Mouse (Mus musculus) liver, postnatal 0 days (tissue): ENCODE results near the gene Tchh. TPM values are rescaled to one million over a fixed set of nuclear protein-coding genes. Genes with fewer than 3 reads are reported as not detected.

Experiments used
- ATAC-seq: fragments of 200-750 bp; cut with Nextera tagmentation; 2 replicates; pipeline ENCODE4 v1.8.0; 2017; ENCODE audit warnings: mild to moderate bottlenecking, moderate library complexity
- DNase-seq: peaks from one replicate; pipeline ENCODE4 v3.0.0-alpha.2; 2016
- H3K27ac ChIP-seq: fragments of 300-500 bp; sonication (generic); 2 replicates; pipeline ENCODE4 v1.5.1; 2014; ENCODE audit warnings: antibody characterized with exemption, moderate library complexity, mild to moderate bottlenecking, low read depth
- H3K27me3 ChIP-seq: fragments of 300-500 bp; sonication (generic); 2 replicates; pipeline ENCODE4 v1.6.1; 2014; ENCODE audit warnings: low read length, control low read depth, mixed read lengths; ENCODE audit not compliant: insufficient read depth
- H3K36me3 ChIP-seq: fragments of 300-500 bp; sonication (generic); replicated peaks from 2 replicates; pipeline ENCODE4 v1.6.1; 2014; ENCODE audit warnings: mild to moderate bottlenecking, control low read depth, low read length, moderate library complexity, mixed read lengths; ENCODE audit not compliant: insufficient read depth
- H3K4me1 ChIP-seq: fragments of 300-500 bp; sonication (generic); 2 replicates; pipeline ENCODE4 v1.6.1; 2014; ENCODE audit warnings: antibody characterized with exemption, mild to moderate bottlenecking, control low read depth; ENCODE audit not compliant: insufficient read depth
- H3K4me2 ChIP-seq: fragments of 300-500 bp; sonication (generic); 2 replicates; pipeline ENCODE4 v1.6.1; 2014; ENCODE audit warnings: low read depth, mild to moderate bottlenecking, low read length, moderate library complexity, mixed read lengths
- H3K4me3 ChIP-seq: fragments of 300-500 bp; sonication (generic); 2 replicates; pipeline ENCODE4 v1.5.1; 2014; ENCODE audit warnings: low read depth, low read length
- H3K9ac ChIP-seq: fragments of 300-500 bp; sonication (generic); replicated peaks from 2 replicates; pipeline ENCODE4 v1.6.1; 2014; ENCODE audit warnings: mild to moderate bottlenecking, moderate library complexity
- H3K9me3 ChIP-seq: fragments of 300-500 bp; sonication (generic); 2 replicates; pipeline ENCODE4 v1.6.1; 2016; ENCODE audit warnings: mild to moderate bottlenecking, control low read depth, low read length, mixed read lengths
- CTCF ChIP-seq: sonication (generic); IDR thresholded peaks from 2 replicates; pipeline ENCODE4 v1.5.1; 2016; ENCODE audit warnings: antibody characterized with exemption, low read depth
- EP300 ChIP-seq: IDR thresholded peaks from 2 replicates; pipeline ENCODE4 v1.6.1; 2016; ENCODE audit warnings: antibody characterized with exemption, low read depth, mild to moderate bottlenecking
- WGBS: fragments of 180-500 bp; shearing (Covaris S2); extraction: QIAGEN DNeasy Blood & Tissue Kit; methylation state at CpG from one replicate; pipeline ENCODE4 v1.1.7; 2014; ENCODE audit not compliant: insufficient replicate concordance; 5-methylcytosine and 5-hydroxymethylcytosine counted together
- polyA plus RNA-seq: library from polyadenylated mRNA; unstranded; fragments of >200 nt; fragmentation: Nextera tagmentation; extraction: Ambion mirVana; gene quantifications from 2 replicates; pipeline ENCODE4 v1.2.1, GENCODE M21; 2015

The Tchh gene
- 0.06 TPM in 2 replicates for polyA plus RNA-seq

DNA sequence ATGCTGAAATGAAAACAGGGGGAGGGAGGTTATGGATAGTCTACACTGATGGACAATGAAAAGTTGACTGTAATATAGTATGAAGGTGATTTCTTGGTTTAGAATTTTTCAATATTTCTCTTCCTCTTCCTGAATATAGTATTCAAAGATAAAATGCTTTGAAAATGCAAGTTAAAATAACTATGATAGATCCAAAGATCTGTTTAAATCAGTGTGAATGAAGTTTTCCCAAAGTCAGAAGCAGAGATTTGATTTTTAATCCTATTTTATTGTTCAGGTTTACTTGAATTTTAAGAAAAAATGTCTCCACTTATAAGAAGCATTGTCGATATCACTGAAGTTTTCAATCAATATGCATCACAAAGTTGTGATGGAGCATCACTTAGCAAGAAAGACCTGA lies at the start of gene Tchh:
Gene Tchh (plus strand): TSS at position 301 of the 400 bp plus-strand sequence.
- no peak within 1 kb of the TSS for H3K9ac ChIP-seq
- peaks cover 19% of the 10 kb centered on the region for H3K4me1 ChIP-seq
- H3K4me3 ChIP-seq: 0 out of 2 replicates have a peak within 1 kb of the TSS, but pooled peaks have one; percentile 51
- peaks cover 49% of the 10 kb centered on the region for H3K27me3 ChIP-seq
- no peak for ATAC-seq
- DNase-seq: no peak
- H3K27ac ChIP-seq: no peak within 1 kb of the TSS
- 76% methylated on average over 1 of the region's 1 CpGs for WGBS
- TF ChIP-seq EP300 (no peak), CTCF (no peak)
- no peaks in the 10 kb centered on the region for H3K36me3 ChIP-seq
- no peaks in the 10 kb centered on the region for H3K9me3 ChIP-seq
- H3K4me2 ChIP-seq: no peak within 1 kb of the TSS

DNA sequence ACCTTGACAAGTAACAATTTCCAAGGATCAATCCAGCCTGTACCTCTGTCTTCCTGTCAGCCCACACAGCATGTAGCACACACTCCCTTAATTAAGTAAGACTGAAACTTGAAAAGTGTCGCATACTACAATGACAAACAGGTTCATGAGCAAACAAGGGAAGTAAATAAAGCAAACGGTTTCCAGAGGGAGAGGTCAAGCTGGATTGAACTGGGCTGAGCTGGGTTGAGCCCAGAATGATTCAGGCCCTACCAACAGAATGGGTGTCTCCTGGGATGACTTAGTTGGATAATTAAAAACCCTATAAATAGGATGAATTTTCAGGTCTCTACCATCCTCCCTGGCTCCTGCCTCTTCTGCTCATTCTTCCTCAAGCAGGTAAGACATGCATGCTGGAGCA lies 48.8 kb upstream of the Tchh start, which contains the start of gene Rptn:
Gene Rptn (plus strand): TSS at position 334 of the 400 bp plus-strand sequence.
- no peaks in the 10 kb centered on the region for H3K27me3 ChIP-seq
- WGBS: 40% methylated on average over 2 of the region's 2 CpGs
- DNase-seq (no peak), ATAC-seq (peak; percentile 17; the same call in 1 of the 2 replicates)
- no peaks in the 10 kb centered on the region for H3K36me3 ChIP-seq
- no peak within 1 kb of the TSS for H3K4me2 ChIP-seq
- no peaks in the 10 kb centered on the region; the same call in 1 of the 2 replicates for H3K4me1 ChIP-seq
- H3K9ac ChIP-seq: no peak within 1 kb of the TSS
- no peaks in the 10 kb centered on the region for H3K9me3 ChIP-seq
- no peak within 1 kb of the TSS for H3K27ac ChIP-seq
- H3K4me3 ChIP-seq: no peak within 1 kb of the TSS
- TF ChIP-seq EP300: no peak
- no peak for TF ChIP-seq CTCF

DNA sequence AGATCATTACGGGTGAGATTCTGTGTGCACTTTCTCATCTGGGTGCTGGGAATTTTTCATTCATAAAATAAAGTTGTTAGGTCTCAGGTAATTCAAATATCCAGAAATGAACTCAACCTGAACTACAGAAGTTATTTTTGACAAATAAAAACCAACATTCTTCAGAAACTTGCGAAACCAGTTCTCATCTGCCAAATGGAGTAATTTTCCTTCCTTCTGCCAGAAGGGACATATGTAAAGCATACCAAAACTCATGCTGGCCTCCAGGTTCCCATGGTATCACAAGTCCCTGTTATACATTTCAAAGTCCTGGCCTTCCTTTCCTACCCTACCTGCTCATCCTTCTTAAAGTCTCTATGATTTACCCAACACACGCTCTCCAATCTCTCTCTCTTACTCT lies 38.2 kb upstream of the Tchh start:
- Histone ChIP-seq H3K4me3 (no peak overlapping the region), H3K4me1 (no peaks in the 10 kb centered on the region), H3K9me3 (no peaks in the 10 kb centered on the region), H3K9ac (no peak overlapping the region), H3K27ac (no peak overlapping the region), H3K27me3 (no peaks in the 10 kb centered on the region), H3K4me2 (no peak overlapping the region), H3K36me3 (no peaks in the 10 kb centered on the region)
- no peak for TF ChIP-seq CTCF
- no peak for TF ChIP-seq EP300
- WGBS: 83% methylated on average over 3 of the region's 3 CpGs
- ATAC-seq (no peak), DNase-seq (no peak)

DNA sequence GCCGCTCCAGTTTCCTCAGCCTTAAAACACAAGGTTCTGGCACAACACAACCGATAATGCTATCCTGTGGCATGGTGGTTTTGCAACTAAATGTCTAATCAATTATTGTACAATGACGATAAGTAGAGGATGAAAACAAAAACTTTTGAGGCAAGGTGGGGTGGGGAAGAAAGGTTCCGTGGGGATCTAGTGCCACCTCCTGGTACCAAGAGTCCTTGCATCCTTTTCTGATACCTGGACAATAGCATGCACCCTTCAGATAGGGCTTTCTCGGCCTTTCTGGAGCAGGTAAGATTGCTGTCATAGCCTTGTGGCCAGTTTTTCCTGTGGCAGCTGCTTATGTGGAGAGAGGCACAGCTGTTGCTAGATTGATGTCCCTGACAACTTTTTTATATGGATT lies 35.1 kb upstream of the Tchh start:
- no peak overlapping the region for H3K4me3 ChIP-seq
- no peaks in the 10 kb centered on the region for H3K9me3 ChIP-seq
- H3K27me3 ChIP-seq: no peaks in the 10 kb centered on the region
- DNase-seq (peak; percentile 37), ATAC-seq (0 out of 2 replicates have a peak, but pooled peaks have one; percentile 33)
- H3K4me2 ChIP-seq: no peak overlapping the region
- no peak overlapping the region for H3K27ac ChIP-seq
- no peaks in the 10 kb centered on the region for H3K36me3 ChIP-seq
- H3K4me1 ChIP-seq: no peaks in the 10 kb centered on the region
- WGBS: 31% methylated on average over 5 of the region's 5 CpGs
- no peak overlapping the region for H3K9ac ChIP-seq
- TF ChIP-seq EP300: no peak
- peak; percentile 80 for TF ChIP-seq CTCF

DNA sequence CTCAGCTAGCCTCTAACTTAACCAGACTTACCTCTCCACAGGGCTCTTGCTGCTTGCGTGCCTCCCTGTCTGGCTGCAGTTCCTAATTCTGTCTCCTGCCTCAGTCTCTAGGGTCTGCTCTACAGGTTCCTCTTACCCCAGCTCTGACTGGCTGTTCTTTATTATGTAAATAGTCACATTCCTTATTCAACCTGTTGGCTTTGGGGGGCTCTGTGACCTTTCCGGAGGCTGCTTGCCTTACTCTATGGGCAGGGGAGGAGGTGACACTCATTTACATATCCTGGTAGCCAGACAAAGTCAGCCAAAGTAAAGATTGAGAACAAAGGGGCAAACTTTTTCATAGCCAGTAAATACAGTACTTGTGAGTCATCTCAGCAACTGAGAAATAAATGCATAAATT lies 30.2 kb upstream of the Tchh start:
- 18% methylated on average over 2 of the region's 2 CpGs for WGBS
- Histone ChIP-seq H3K4me3 (no peak overlapping the region), H3K27ac (no peak overlapping the region), H3K4me1 (no peaks in the 10 kb centered on the region), H3K9ac (no peak overlapping the region), H3K27me3 (no peaks in the 10 kb centered on the region), H3K9me3 (no peaks in the 10 kb centered on the region), H3K36me3 (no peaks in the 10 kb centered on the region), H3K4me2 (no peak overlapping the region)
- no peak for DNase-seq
- no peak for ATAC-seq
- TF ChIP-seq EP300 (no peak), CTCF (no peak)

DNA sequence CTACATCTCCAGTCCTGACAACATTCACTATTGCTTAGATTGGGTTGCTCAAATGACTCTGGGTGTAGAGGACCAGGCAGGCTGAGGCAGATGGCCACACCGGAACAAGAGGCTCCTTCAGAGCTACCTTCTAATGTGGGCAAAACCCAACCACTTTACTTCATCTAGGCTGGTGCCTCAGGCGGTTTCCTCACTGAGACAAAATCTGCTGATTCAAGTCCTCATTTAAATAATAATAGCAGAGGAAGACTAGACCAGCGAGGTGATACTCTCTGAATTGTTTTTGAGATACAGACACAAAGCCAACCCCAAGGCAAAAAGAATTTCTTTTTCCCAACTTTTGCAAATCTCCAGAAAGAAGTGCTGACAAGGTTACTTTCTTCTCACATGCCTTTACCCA lies 10.5 kb upstream of the Tchh start:
- 56% methylated on average over 3 of the region's 3 CpGs for WGBS

More for the DNA sequence above, 10.5 kb upstream of the Tchh start:
- Histone ChIP-seq H3K27me3 (no peaks in the 10 kb centered on the region), H3K4me2 (no peak overlapping the region), H3K36me3 (no peaks in the 10 kb centered on the region), H3K4me1 (no peaks in the 10 kb centered on the region), H3K9ac (no peak overlapping the region), H3K27ac (no peak overlapping the region), H3K4me3 (no peak overlapping the region), H3K9me3 (no peaks in the 10 kb centered on the region)
- DNase-seq: no peak
- TF ChIP-seq EP300 (no peak), CTCF (no peak)
- ATAC-seq: no peak
